Mouse (Mus musculus): ENCODE measurements around the gene Kncn. TPM values are rescaled to one million over a fixed set of nuclear protein-coding genes. Genes with fewer than 3 reads are reported as not detected.

The Kncn gene
- total and polyA plus RNA-seq, 3 experiments: not detected

- intact Hi-C loops (cut with DNase I): no loop called here
- TF ChIP-seq CTCF (IDR thresholded peaks at IDR 0.05): no peak
- peak in 1 of 2 experiments; percentile 8 for DNase-seq
- Histone ChIP-seq H3K79me2 (replicated peaks; ENCODE audit: control insufficient read depth, insufficient read depth, low read length) (no peaks in the 10 kb centered on the region), H3K4me1 (ENCODE audit: control insufficient read depth, insufficient read depth, low read length) (peaks cover 3% of the 10 kb centered on the region; the same call in 1 of the 2 replicates), H3K9ac (ENCODE audit: low read depth, low read length) (no peak overlapping the region), H3K27me3 (ENCODE audit: control insufficient read depth, insufficient read depth, low read length) (no peaks in the 10 kb centered on the region), H3K36me3 (ENCODE audit: control insufficient read depth, insufficient read depth, low read length) (no peaks in the 10 kb centered on the region), H3K27ac (no peak overlapping the region), H3K4me3 (no peak overlapping the region)
- WGBS: 29% methylated on average over 1 of the region's 1 CpGs
Measured at GRCm38 (mm10) chr4:115907994-115908393, 23.8 kb downstream of the Kncn start.

- WGBS: 8% methylated on average over 7 of the region's 7 CpGs
- no peaks in the 10 kb centered on the region for H3K36me3 ChIP-seq (ENCODE audit: control insufficient read depth, insufficient read depth, low read length)
- intact Hi-C loops (cut with DNase I): no loop called here
- no peaks in the 10 kb centered on the region for H3K79me2 ChIP-seq (replicated peaks; ENCODE audit: control insufficient read depth, insufficient read depth, low read length)
- TF ChIP-seq EP300 (IDR thresholded peaks at IDR 0.05; ENCODE audit: insufficient read depth, low read depth, low read length) (no peak), CTCF (IDR thresholded peaks at IDR 0.05) (no peak), POLR2A (IDR thresholded peaks at IDR 0.05; ENCODE audit: insufficient read depth, low read depth, low read length) (no peak)
- no peak overlapping the region for H3K4me3 ChIP-seq
- H3K4me1 ChIP-seq (ENCODE audit: control insufficient read depth, insufficient read depth, low read length): peaks cover 3% of the 10 kb centered on the region; the same call in 1 of the 2 replicates
- no peaks in the 10 kb centered on the region for H3K27me3 ChIP-seq (ENCODE audit: control insufficient read depth, insufficient read depth, low read length)
- peak; percentile 29 to 61 for DNase-seq
- no peak overlapping the region for H3K27ac ChIP-seq
- H3K9ac ChIP-seq (ENCODE audit: low read depth, low read length): no peak overlapping the region
Measured at GRCm38 (mm10) chr4:115908641-115909040, 24.4 kb downstream of the Kncn start.

GRCm38 (mm10) chr4:115911586-115911985 is 27.4 kb downstream of the Kncn start:
- intact Hi-C loops (cut with DNase I): no loop called here
- H3K27me3 ChIP-seq (ENCODE audit: control insufficient read depth, insufficient read depth, low read length): no peaks in the 10 kb centered on the region

GRCm38 (mm10) chr4:115919911-115920310 is 35.7 kb downstream of the Kncn start:
- H3K27ac ChIP-seq: no peak overlapping the region
- H3K4me3 ChIP-seq: no peak overlapping the region
- 76% methylated on average over 16 of the region's 16 CpGs for WGBS
- H3K27me3 ChIP-seq (ENCODE audit: control insufficient read depth, insufficient read depth, low read length): peaks cover 5% of the 10 kb centered on the region
- no peaks in the 10 kb centered on the region for H3K79me2 ChIP-seq (replicated peaks; ENCODE audit: control insufficient read depth, insufficient read depth, low read length)
- no peaks in the 10 kb centered on the region for H3K4me1 ChIP-seq (ENCODE audit: control insufficient read depth, insufficient read depth, low read length)
- intact Hi-C loops (cut with DNase I): no loop called here
- no peak for TF ChIP-seq EP300 (IDR thresholded peaks at IDR 0.05; ENCODE audit: insufficient read depth, low read depth, low read length)
- no peak for DNase-seq
- no peak overlapping the region for H3K9ac ChIP-seq (ENCODE audit: low read depth, low read length)
- no peaks in the 10 kb centered on the region for H3K36me3 ChIP-seq (ENCODE audit: control insufficient read depth, insufficient read depth, low read length)

More at GRCm38 (mm10) chr4:115911586-115911985, 27.4 kb downstream of the Kncn start:
- peaks cover 3% of the 10 kb centered on the region; the same call in 1 of the 2 replicates for H3K4me1 ChIP-seq (ENCODE audit: control insufficient read depth, insufficient read depth, low read length)
- no peak overlapping the region for H3K27ac ChIP-seq
- H3K79me2 ChIP-seq (replicated peaks; ENCODE audit: control insufficient read depth, insufficient read depth, low read length): no peaks in the 10 kb centered on the region
- 37% methylated on average over 4 of the region's 4 CpGs for WGBS
- no peak overlapping the region for H3K9ac ChIP-seq (ENCODE audit: low read depth, low read length)
- no peak overlapping the region for H3K4me3 ChIP-seq
- H3K36me3 ChIP-seq (ENCODE audit: control insufficient read depth, insufficient read depth, low read length): no peaks in the 10 kb centered on the region
- no peak for TF ChIP-seq EP300 (IDR thresholded peaks at IDR 0.05; ENCODE audit: insufficient read depth, low read depth, low read length)
- DNase-seq: no peak

- Histone ChIP-seq H3K79me2 (replicated peaks; ENCODE audit: control insufficient read depth, insufficient read depth, low read length) (no peaks in the 10 kb centered on the region), H3K27ac (no peak overlapping the region), H3K9ac (ENCODE audit: low read depth, low read length) (no peak overlapping the region), H3K27me3 (ENCODE audit: control insufficient read depth, insufficient read depth, low read length) (peaks cover 5% of the 10 kb centered on the region), H3K36me3 (ENCODE audit: control insufficient read depth, insufficient read depth, low read length) (no peaks in the 10 kb centered on the region), H3K4me3 (no peak overlapping the region), H3K4me1 (ENCODE audit: control insufficient read depth, insufficient read depth, low read length) (no peaks in the 10 kb centered on the region)
- WGBS: 68% methylated on average over 5 of the region's 5 CpGs
- TF ChIP-seq CTCF (IDR thresholded peaks at IDR 0.05) (no peak), POLR2A (IDR thresholded peaks at IDR 0.05; ENCODE audit: insufficient read depth, low read depth, low read length) (no peak), EP300 (IDR thresholded peaks at IDR 0.05; ENCODE audit: insufficient read depth, low read depth, low read length) (no peak)
- DNase-seq: no peak
- intact Hi-C loops (cut with DNase I): no loop called here
Measured at GRCm38 (mm10) chr4:115922688-115923087, 38.5 kb downstream of the Kncn start.

- Histone ChIP-seq H3K79me2 (replicated peaks; ENCODE audit: control insufficient read depth, insufficient read depth, low read length) (no peaks in the 10 kb centered on the region), H3K36me3 (ENCODE audit: control insufficient read depth, insufficient read depth, low read length) (no peaks in the 10 kb centered on the region), H3K9ac (ENCODE audit: low read depth, low read length) (no peak overlapping the region), H3K27me3 (ENCODE audit: control insufficient read depth, insufficient read depth, low read length) (peaks cover 3% of the 10 kb centered on the region; the same call in 1 of the 2 replicates), H3K4me3 (no peak overlapping the region), H3K27ac (no peak overlapping the region), H3K4me1 (ENCODE audit: control insufficient read depth, insufficient read depth, low read length) (no peaks in the 10 kb centered on the region)
- TF ChIP-seq CTCF (IDR thresholded peaks at IDR 0.05): no peak
- TF ChIP-seq EP300 (IDR thresholded peaks at IDR 0.05; ENCODE audit: insufficient read depth, low read depth, low read length): no peak
- TF ChIP-seq POLR2A (IDR thresholded peaks at IDR 0.05; ENCODE audit: insufficient read depth, low read depth, low read length): no peak
- DNase-seq: no peak
- 56% methylated on average over 16 of the region's 16 CpGs for WGBS
- intact Hi-C loops (cut with DNase I): no loop called here
Measured at GRCm38 (mm10) chr4:115923262-115923880, 39.2 kb downstream of the Kncn start.

Measured in heart, adult 2 months (tissue).